Mouse (Mus musculus) spleen, embryonic (tissue): ENCODE measurements around the gene Arhgap27.

ENCODE experiments used
- CTCF ChIA-PET: fragments of 350-600 bp; sonication (Branson Sonifier 250); formaldehyde crosslinking; loops from one replicate; lab custom pipeline; 2022; lab: Charles Lee

The Arhgap27 gene

DNA sequence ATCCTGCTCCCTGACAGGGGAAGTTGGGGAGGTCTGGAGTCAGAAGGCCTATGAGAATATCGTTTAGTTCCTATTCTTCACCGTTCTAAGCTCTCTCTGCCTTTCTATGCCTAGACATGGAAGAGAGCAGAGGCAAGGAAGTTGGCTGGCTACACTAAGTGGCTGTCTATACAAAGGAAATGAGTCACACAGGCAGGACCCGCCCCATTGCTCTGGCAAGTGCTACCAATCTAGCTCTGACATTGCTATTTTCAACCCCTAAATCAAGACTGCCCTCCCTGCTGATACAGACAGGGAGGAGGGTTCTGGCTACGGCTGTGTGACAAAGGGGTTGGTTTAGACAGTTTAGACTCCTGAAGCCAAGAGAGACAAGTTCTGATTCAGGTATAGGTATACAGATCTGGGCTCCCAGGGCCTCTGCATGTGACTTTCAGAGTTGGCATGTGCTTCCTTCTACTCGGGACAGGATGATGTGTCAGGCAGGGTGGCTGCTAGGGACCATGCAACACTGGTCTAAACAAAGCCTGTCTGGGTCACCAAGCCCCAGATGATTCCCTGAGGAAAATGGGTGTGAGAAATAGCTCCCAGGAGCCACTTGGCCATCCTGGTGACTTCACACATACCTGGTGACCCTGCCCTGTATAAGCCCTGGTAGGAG is 18.6 kb upstream of the Arhgap27 start:
- CTCF ChIA-PET: interaction anchor here (1.0 to 1.5 kb wide), 2 partner anchors 21 to 23 kb away, joined by 3 to 4 read pairs; no protein-coding TSS in a partner anchor

DNA sequence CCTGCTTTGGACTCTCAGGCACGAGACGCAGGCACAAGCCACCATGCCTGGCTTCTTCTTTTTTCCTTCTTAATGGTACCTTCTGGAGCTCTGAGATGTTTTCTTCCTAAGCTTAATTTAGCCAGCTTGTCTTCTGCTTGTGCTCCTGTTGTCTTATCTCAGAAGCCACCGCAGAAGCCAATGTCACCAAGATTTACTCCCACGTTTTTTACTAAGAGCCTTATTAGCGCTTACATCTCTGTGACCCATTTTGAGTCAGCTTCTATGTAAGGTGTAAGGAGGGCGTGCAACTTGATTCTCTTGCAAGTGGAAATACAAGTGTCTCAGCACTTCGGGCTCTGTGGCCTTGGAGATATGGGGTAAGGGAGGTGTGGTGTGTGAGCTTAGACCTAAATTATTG is 18.0 kb upstream of the Arhgap27 start:
- CTCF ChIA-PET: interaction anchor here (1.0 kb wide), 1 partner anchor 22 kb away, joined by 3 read pairs; no protein-coding TSS in a partner anchor

DNA sequence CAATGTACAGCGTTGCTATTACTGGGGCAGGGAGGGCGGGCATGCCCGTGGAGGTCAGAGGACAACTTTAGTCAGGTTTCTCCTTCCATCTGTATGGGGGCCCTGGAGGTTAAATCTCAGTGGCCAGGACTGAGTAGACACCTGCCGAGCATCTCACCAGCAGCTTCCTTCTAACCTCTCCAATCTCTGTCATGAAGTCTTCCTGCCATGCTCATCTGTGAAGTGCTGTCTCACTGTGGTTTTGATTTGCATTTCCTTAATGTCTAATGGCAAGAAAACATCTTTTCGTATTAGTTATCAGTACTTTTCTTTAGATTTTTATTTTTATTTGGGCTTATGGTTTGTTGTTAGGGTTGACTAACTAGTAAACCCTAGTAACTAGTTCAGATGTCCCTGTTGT is 17.0 kb upstream of the Arhgap27 start:
- CTCF ChIA-PET: no interaction called here

DNA sequence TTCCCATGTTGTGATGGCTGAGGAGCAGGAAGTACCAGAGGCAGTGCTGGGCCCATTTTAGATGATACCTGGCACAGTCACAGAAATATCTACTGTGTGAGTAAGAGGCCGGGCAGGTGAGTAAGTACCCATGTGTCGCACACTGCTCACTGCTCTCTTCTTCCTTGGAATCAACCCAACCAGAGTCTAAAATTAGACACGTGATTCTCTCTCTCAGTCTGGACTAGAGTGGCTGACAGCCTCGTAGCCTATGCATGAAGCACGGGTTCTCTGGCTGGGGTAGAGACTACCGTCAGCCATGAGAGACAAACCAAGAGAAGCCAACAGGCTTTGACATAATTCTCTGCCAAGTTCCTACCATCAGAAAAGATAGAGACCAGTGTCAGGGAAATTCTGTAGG is 14.8 kb upstream of the Arhgap27 start:
- CTCF ChIA-PET: no interaction called here

DNA sequence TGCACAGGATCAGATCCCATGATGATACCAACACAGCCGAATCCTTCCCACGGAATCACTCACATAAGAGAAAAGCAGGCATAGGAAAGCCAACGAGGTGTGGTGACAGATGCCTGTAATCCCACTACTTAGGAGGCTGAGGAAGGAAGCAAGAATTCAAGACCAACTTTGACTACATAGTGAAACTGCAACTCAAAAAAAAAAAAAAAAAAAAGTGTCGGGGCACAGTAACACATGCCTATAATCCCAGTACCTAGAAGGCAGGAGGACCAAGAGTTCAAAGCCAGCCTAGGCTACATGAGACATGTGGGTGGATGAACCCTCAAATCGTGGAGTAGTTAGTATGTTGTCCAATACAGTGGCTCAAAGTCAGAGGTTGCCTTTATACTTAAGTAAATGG is 12.3 kb upstream of the Arhgap27 start:
- CTCF ChIA-PET: interaction anchor here (1.8 kb wide), 1 partner anchor 16 kb away, joined by 8 read pairs; no protein-coding TSS in a partner anchor

DNA sequence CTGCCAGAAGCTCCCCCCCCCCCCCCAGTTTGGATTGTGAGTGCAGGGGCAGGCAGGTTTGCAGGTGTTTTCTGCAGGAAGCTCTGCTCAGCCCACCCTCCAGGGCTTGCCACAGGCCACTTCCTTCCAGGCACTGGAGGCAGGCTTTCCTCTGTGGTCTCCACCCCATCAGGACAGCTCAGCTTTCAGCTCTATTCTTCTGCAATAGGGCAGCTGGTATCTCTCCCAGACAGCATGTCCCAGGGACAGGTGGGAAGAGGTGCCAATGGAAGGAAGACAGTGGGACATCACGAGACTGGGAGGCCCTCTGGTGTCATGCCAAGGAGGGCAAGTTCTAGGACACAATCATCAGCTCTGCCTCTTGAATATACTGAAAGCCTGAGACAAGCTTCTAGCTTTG is 11.8 kb upstream of the Arhgap27 start:
- CTCF ChIA-PET: interaction anchor here (1.8 kb wide), 1 partner anchor 16 kb away, joined by 8 read pairs; no protein-coding TSS in a partner anchor

DNA sequence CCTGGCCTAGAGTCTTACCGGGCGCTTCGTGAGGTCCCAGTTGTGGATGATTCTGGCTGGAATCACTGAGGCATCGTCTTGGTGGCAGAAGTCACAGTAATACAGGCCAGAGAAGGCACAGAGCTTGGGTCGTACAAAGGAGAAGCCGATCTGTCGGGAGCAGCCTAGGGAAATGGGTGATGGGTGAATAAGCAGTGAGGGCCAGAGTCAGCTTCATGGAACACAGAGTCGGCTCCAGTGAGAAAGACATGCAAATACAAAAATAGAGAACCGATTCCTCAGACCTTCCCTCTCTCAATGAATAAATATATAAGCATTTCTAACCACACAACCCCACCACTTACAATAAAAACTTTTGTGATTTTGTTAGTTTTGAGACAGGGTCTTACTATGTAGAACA is 10.4 kb upstream of the Arhgap27 start:
- CTCF ChIA-PET: interaction anchor here (0.6 kb wide), 1 partner anchor 22 kb away, joined by 11 read pairs; no protein-coding TSS in a partner anchor

DNA sequence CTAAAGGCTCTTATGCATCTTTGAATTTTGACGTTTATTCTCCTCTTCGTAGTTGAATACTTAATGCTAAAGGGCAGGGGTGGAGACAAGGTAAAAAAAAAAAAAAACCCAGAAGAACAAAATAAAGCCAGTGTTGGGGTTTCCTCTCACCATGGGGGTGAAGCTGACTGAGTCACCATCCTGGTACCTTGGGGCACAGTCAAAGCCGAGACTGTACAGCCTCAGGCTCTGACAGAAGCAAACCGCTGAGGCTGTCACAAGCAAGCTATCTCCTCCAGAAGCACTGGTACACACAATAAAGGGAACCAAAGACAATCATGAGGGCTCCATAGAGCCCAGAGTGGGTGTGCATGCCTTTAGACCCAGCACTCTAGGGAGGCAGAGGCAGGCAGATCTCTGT is 9.1 kb upstream of the Arhgap27 start:
- CTCF ChIA-PET: interaction anchor here (0.7 to 1.4 kb wide), 2 partner anchors 10 to 1089 kb away, joined by 3 to 5 read pairs; no protein-coding TSS in a partner anchor

DNA sequence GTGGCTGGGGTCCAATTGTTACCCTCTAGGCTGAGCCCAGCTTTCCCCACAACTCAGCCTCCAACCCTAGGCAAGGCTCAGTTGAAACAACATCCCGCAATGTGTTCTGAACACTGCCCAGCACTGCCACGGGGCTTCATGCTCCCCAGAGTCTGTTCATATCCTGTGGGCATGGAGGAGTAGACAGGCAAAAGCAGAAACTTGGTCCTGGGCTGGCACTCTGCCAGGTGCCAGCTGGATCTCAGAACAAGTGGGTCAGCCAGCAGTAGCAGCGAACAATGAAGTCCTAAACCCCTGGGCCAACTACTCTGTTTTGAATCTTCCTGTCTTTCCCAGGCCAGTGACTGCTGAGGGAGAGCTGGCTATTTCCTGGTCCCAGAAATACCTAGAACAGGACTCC is 8.6 kb upstream of the Arhgap27 start:
- CTCF ChIA-PET: interaction anchor here (0.7 to 1.4 kb wide), 2 partner anchors 9 to 1090 kb away, joined by 3 to 5 read pairs; no protein-coding TSS in a partner anchor

DNA sequence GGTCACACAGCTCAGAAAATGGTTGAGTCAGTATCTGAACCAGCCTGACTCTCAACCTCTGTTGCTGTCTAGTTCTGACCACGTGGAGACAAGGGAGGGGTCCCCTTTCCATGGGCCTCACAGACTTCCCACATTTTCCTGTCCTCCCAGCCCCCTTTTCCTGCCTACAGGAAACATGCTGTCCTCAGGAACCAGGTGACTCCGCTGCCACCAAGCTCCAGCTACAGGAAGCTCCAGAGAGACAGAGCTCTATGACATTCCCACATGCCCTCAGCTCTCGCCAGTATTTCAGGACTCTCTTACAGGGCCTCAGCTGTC is 7.7 kb upstream of the Arhgap27 start:
- CTCF ChIA-PET: no interaction called here

DNA sequence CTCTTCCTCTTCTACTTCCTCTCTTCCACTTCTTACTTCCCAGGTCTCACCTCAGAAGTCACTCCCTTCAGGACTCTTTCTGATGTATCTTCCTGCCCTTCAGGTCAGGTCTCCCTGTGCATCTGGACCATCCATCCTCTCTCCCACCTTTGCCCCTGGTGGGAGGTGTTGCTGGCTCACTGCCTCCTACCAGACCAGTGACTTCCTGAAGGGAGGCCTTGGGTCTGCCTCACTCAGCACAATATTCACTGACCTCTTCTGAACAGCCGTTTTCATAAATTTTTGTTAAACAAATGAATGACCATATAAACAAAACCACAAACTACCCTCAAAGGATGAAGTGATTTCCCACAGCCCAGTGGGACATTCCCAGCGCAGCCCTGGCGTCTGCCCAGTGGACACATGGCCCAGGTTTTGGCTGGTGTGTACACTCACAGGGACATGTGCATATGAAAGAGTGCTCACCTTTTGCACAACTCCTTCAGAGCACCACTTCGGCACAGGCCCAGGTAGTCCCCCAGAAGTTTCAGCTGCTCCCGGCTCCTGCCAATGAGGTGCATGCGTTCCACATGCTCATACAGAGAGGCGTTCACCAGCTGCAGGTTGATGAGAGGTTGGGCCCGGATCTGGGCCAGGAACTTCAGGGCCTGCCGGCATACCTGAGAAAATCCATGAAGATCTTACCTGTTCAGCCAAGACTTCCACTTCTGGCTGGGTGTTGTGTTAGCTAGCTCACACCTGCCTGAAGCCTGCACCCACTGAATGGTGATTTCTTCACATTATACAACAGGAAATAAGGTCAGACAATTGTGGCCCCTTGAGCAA is 7.1 kb upstream of the Arhgap27 start:
- CTCF ChIA-PET: no interaction called here

DNA sequence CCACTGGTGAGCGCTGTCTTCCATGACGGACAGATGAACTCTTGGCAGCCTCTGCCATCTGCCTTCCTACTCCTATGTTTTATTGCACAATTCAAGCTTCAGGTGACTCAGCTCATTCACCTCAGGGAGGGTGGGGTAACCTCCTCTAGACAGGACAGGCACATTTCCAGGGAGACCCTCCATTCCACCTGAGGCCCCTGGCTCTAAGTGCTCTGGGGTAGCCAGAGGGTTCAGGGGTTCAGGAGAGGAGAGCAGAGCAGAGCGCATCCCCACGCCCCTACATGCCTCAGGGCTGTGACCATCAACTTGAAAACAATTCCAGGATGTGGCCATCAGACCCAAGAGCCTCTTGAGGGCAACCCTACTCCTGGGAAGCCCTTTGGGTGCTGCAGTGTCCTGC is 2.0 kb upstream of the Arhgap27 start:
- CTCF ChIA-PET: interaction anchor here (0.5 kb wide), 1 partner anchor 1330 kb away, joined by 3 read pairs; no protein-coding TSS in a partner anchor

DNA sequence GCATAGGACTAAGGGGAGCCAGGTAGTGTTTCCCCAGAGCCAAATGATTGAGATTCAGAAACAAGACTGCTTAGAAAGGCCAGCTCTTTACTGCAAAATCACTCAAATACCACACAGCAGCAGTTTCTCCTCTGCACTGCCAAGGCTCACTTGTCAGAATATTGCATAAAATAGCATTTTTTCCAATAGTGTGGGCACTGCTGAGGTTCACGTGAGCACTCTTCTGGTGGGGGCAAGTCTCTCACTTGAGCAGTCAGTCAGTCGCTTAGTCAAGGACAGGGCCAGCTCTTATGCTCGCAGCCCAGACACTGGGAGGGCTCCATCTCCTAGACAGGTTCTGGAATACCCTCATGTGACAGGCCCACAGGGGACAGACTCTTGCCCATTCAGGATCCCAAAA is 1.5 kb upstream of the Arhgap27 start:
- CTCF ChIA-PET: no interaction called here

DNA sequence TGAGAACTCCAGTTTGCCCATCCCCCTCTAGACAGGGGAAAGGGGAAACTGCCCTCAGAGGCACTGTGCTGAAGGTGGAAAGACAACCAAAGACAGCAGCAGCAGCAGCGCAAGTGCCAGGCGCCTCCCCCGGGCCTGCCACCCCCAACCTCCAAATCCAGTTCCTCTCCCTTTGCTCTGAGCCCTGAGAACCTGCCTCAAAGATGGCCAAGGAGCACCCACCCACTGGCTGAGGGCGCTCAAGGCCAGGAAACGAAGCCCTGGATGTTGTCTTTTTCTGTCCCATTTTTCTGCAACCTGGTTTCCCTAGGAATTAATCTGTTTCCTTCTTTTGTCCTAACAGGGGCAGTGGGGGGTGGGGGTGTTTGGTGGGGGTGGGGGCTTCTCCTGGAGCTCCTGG is 843 bp upstream of the Arhgap27 start:
- CTCF ChIA-PET: no interaction called here

DNA sequence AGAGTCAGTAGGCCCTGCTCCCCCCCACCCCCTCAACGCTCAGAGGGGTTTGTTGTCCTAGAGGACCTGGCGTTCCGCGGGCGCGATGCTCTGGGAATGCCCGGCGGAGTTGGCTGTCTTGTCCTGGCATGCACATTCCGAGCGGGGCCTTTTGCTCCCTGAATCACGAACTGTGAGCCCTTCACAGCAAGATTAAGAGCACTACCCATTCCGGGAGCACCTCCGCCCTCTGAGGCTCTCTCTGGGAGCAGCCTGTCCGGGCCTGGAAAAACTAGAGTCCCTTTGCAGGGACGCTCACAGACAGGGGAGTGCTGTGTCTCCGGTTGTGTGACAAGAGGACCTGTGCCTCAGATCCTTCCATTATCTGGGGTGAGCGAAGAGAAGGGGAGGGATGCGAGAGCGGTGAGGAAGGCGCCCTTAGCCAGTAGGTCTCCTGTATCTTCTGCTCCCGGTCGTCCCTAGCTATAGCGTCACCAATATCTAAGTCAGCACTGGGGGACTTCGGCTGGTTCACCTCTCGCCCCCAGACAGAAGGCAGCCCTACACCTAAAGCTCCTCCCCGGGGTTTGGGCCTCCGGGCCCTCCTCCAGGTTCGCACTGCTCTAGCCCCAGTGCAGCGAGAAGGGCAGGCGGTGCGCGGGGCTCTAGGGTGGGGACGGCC is 841 bp downstream of the Arhgap27 start:
- CTCF ChIA-PET: interaction anchor here (0.6 to 1.0 kb wide), 4 partner anchors 10 to 120 kb away, joined by 3 to 5 read pairs (median 4); no protein-coding TSS in a partner anchor

DNA sequence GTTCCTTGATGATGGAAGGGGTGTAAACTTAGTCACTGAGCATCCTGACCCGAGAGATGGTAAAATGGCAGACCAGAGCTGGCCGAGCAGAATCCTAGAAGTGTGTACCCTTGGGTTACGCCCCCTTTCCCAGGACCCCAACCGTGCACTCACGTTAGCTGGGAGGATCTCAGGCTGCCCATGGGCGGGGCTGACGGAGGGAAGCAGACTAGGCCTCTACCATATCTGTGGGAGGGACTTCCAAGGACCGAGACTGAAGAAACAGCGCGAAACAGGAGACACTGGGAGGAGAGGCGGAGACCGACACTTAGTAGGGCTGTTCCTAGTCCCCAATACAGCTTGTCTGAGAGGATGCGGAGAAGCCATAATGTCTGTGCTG is 1.4 kb downstream of the Arhgap27 start:
- CTCF ChIA-PET: interaction anchor here (0.6 to 1.0 kb wide), 4 partner anchors 20 to 1084 kb away, joined by 3 to 5 read pairs (median 4); no protein-coding TSS in a partner anchor

DNA sequence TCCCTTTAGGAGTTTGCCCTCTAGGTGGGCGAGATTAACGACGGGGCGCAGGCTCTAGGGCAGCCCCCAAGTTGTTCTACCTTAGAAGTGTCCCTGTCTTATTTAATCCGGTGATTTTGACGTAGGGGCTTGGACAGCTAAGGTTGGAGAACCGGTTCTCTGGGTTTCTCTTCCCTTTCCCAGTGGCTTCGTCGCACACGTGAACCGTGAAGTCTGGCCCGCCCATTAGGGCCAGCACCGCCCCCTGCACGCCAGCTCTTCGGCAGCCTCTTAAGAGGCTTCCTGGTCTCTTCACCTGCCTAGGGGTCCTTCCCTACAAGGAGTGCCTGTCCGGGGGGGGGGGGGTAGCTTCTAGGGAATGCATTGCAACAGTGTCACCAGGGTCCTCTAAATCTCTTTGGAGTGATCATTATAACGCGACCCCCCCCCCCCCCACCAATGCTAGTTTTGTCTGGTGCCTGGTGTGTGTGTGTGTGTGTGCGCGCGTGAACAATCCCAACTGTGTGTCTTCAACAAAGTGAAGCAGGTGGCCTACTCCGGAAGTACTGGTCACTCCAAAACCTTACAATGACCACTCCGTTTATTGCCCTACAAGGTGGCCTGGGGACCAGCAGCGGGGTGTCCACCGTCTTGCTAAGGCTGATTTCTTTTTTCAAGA is 2.0 kb downstream of the Arhgap27 start:
- CTCF ChIA-PET: interaction anchor here (0.6 to 1.0 kb wide), 7 partner anchors 8 to 1084 kb away, joined by 3 to 8 read pairs (median 4); no protein-coding TSS in a partner anchor

DNA sequence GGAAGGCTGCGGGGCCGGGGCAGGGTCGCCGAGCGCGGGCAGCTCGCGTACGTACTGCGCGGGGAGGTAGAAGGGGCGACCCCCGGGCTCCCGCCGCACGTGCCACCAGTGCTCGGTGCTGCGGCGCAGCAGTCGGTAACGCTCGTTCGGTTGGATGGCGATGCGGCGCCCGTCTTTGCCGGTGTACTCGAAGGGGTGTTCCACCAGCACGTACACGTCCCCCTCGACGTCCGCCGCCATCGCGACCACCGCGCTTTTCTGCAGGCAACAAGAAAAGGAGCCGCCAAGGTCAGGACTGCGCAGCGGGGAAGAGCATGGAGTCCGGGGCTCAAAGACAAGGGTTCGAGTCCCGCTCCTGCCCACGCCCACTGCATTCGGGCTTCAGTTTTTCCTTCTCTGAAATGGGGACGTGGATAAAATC is 2.8 kb downstream of the Arhgap27 start:
- CTCF ChIA-PET: interaction anchor here (0.6 to 1.0 kb wide), 2 partner anchors 35 to 40 kb away, joined by 3 read pairs; no protein-coding TSS in a partner anchor

DNA sequence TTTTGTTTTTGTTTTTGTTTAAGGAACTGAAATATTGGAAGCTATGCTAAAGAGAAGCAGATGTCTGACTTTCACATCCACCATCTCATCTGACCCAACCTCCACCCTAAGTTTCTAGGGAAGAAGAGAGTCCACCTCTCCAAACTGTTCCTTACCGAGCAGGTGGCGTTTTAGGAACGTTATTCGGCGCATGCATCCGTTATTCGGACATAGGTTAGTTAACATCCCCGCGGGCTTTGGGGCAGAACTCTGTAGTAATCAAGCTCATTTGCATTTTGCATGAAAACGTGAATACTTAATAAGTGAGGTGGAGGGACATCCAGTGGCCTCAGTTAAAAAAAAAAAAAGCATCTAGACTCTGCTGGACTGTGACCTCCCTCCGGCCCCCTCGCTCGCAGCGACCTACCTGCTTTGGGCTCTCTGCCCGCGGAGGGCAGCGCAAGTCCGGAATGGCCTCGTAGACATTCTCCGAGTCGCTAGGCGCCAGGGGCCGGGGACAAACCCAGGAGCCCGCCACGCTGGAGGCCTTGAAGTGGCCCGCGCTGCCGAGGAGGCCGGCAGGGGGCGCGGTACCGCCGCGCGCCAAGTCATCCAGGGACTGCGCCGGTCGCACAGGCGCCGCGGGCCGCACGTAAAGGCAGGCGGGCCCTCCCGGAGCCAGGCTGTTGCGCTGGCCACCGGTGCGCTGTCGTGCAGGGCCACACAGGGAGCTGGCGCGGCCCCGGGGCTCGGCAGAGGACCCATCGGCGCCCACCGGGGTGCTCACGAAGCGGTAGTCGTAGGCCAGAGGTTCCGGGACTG is 3.5 kb downstream of the Arhgap27 start:
- CTCF ChIA-PET: interaction anchor here (0.6 to 1.2 kb wide), 9 partner anchors 11 to 999 kb away, joined by 3 to 9 read pairs (median 3); no protein-coding TSS in a partner anchor

DNA sequence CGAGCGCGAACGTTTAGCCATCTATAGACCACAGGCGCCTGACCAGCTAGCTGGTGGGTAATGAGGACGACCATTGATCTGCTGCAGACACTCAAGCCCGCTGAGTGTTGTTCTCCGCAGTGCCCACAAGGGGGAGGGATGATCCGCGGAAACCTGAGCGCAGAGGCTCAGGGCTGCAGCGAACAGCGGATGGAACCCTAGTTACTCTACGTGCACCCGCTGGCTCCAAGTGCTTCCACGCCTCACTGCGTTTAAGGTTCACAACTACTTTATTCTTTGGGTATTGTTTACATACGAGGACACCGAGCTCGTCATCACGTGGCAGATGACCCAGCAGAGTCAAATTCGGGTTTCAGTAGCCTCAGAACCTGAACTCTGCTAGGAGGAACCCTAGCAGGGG is 4.4 kb downstream of the Arhgap27 start:
- CTCF ChIA-PET: interaction anchor here (0.6 to 1.2 kb wide), 7 partner anchors 13 to 1392 kb away, joined by 3 to 6 read pairs (median 3); no protein-coding TSS in a partner anchor
